Mouse (Mus musculus) small intestine, adult 2 months (tissue): ENCODE measurements around the gene Rab3b.

Experiments used
- CTCF ChIP-seq: fragments of 200-500 bp; IDR thresholded peaks from 2 replicates; pipeline ENCODE4 v1.5.1; 2012; ENCODE audit warnings: low read depth, mild to moderate bottlenecking, control low read depth, inconsistent platforms, low read length, moderate library complexity, mixed read lengths; ENCODE audit not compliant: insufficient replicate concordance, insufficient read length; ENCODE audit errors: extremely low read depth
- POLR2A ChIP-seq: fragments of 200-500 bp; IDR thresholded peaks from 2 replicates; pipeline ENCODE4 v1.6.1; 2012; ENCODE audit warnings: low read depth, mild to moderate bottlenecking, control low read depth, inconsistent platforms, low read length, moderate library complexity

DNA sequence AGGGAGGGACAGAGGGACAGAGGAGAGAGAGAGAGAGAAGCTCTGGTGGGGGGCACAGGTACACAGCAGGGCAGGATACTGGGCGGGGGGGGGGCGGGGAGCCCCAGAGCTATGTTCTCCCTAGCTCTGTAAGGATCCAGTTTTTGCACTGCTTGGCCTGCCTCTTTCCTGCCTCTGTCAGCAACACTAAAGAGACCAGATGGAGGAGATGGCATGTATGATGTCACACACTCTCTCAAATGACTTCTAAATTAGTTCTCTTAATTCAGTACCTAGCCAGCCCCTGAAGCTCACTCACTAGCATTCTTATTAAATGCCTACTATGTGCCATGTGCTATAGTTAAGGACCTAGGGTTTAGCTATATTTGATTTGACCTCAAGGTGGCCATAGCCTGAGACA is 33.0 kb downstream of the Rab3b start:
- TF ChIP-seq CTCF (no peak), POLR2A (no peak)
